Mouse (Mus musculus): ENCODE results near the gene Prss54.
A peak's percentile ranks its signal among the peaks of the same experiment; 100 is the strongest.
"Not testable (repeated sequence)": the region's sequence is repeated elsewhere in the genome, so short reads cannot be mapped to it uniquely, and the experiment has no call there.

Prss54 gene

GRCm38 (mm10) chr8:95576240-95576639, at the start of gene Prss54:
Gene Prss54 (minus strand): TSS chr8:95576340.
- DNase-seq (ENCODE audit: low spot score) = no peak

DNA sequence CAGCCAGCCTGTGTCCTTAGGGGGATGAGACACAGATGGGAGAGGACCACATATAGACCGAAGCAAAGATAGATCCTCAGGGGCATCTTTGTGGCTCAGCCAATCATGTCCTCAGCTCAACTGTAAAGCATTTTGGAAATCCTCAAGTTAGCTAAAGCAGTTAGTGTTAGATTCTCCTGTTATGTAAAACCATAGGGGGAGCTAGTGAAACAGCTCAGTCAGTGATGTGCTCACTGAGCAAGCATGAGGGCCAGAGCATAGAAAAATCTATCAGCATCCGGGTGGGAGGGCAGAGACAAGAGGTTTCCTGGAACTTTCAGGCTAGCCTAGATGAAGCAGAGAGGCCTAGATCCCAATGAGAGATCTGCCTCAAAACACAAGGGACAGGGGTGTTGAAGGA, 48.7 kb upstream of the Prss54 start:
- DNase-seq (ENCODE audit: low spot score) = no peak

GRCm38 (mm10) chr8:95620046-95620445, 43.9 kb upstream of the Prss54 start:
- no peak for DNase-seq (ENCODE audit: low spot score)

DNA sequence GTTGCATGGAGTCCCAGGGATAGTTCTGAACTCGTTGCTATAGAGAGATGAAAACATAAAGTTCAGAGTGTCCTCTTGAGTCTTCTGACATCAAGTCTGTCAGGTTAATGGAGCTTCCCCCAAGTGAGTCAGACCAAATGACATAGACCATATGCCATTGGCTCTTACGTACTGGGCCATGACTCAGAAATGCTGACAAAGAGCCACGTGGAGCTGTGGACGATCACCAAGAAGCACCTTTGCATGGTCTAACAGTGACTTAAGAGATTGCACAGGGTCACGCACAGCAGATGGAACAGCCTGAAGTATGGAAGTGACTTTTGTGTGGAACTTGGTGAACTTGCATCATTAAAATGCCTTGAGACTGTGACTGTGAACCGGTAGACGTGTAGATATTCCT, 40.2 kb upstream of the Prss54 start:
- no peak for DNase-seq (ENCODE audit: low spot score)

- DNase-seq (ENCODE audit: low spot score) = no peak
These were observed 35.6 kb upstream of the Prss54 start for GRCm38 (mm10) chr8:95611769-95612168.

DNA sequence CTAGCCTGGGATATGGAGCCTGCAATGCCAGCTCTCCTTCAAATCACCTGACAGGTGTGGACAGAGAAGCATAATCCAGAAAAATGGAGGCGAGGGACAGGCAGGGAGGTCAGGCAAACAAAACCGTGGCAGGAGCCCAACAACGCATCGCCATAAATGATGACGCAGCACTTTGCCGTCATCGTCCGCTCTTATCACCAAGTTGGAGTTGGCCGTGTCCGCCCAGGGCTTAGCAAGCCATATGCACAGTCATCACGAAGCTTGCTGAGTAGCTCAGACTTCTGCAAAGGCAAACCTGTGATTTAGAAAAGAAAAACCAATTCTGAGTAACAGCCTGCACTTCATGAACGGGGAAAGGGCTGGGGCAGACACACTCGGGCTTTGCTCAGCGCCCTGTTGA, 34.6 kb upstream of the Prss54 start:
- no peak for DNase-seq (ENCODE audit: low spot score)

- no peak for DNase-seq (ENCODE audit: low spot score)
These were observed 33.3 kb upstream of the Prss54 start for GRCm38 (mm10) chr8:95609406-95609805.

GRCm38 (mm10) chr8:95607210-95607609, 31.1 kb upstream of the Prss54 start:
- no peak for DNase-seq (ENCODE audit: low spot score)

- not testable (repeated sequence) for DNase-seq (ENCODE audit: low spot score)
These were observed 30.4 kb upstream of the Prss54 start for GRCm38 (mm10) chr8:95606509-95606908.

GRCm38 (mm10) chr8:95602168-95602567, 26.0 kb upstream of the Prss54 start:
- DNase-seq (ENCODE audit: low spot score) = no peak

DNA sequence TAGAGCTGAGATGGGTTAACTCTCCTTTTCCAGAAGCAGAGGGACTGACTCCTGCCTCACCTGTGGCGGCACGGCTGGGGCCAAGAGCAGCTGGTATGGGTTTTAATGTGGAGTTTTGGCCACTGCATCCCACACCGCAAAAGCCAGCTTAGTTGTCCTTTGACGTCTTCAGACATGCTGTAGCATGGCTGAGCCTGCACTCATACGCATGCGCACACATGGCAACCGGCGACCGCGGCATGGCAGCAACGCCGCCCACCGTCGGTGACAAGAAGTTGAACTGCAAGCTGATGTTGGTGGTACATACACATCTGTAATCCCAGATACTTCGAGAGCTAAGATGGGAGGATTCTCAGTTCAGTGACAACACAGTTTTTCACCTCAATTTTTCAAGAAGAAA, 25.2 kb upstream of the Prss54 start:
- peak; percentile 29 for DNase-seq (ENCODE audit: low spot score)

GRCm38 (mm10) chr8:95599861-95600260, 23.7 kb upstream of the Prss54 start:
- DNase-seq (ENCODE audit: low spot score) = peak; percentile 91

- DNase-seq (ENCODE audit: low spot score) = no peak
These were observed 20.7 kb upstream of the Prss54 start for GRCm38 (mm10) chr8:95596841-95597241.

DNA sequence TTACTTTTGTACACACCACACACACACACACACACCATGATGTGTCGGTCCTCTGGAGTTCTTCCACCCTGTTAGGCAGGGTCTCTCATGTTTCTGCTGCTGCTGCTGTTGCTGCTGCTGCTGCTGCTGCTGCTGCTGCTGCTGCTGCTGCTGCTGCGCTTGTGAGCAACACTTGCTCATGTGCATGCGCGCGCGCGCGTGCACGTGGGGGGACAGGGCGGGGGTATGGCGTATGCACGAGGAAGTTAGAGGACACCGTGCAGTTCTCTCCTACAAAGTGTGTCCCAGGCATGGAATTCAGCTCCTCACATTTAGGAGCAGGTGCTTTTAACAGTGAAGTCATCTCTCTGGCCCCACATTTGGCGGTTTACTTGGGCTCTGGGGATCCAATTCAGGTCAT, 19.0 kb upstream of the Prss54 start:
- DNase-seq (ENCODE audit: low spot score) = no peak

GRCm38 (mm10) chr8:95593439-95594393, 17.6 kb upstream of the Prss54 start:
- no peak for DNase-seq (ENCODE audit: low spot score)

GRCm38 (mm10) chr8:95592131-95592780, 16.1 kb upstream of the Prss54 start:
- DNase-seq (ENCODE audit: low spot score) = no peak

GRCm38 (mm10) chr8:95590539-95590938, 14.4 kb upstream of the Prss54 start:
- no peak for DNase-seq (ENCODE audit: low spot score)

- no peak for DNase-seq (ENCODE audit: low spot score)
These were observed 13.1 kb upstream of the Prss54 start for GRCm38 (mm10) chr8:95589282-95589681.

GRCm38 (mm10) chr8:95587339-95587738, 11.2 kb upstream of the Prss54 start:
- no peak for DNase-seq (ENCODE audit: low spot score)

DNA sequence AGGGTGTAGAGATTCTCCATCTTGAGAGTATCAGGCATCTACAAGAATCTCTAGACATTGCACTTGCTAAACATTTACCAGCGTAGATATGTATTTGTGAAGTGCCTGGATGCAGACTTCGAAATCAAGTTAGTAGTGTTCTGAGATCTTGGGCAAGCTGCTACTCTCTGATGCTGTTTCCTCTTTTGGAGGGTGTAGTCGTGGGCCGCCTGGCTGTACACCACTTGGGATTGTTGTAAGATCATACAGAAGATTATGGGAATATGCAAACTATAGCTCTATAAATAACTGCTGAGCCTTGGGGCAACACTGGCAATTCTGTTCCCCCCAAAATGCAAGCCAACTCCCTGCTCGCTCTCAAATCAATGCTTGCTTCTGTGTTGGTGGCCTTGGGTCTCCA, 3.0 kb downstream of the Prss54 start:
- DNase-seq (ENCODE audit: low spot score) = no peak

DNA sequence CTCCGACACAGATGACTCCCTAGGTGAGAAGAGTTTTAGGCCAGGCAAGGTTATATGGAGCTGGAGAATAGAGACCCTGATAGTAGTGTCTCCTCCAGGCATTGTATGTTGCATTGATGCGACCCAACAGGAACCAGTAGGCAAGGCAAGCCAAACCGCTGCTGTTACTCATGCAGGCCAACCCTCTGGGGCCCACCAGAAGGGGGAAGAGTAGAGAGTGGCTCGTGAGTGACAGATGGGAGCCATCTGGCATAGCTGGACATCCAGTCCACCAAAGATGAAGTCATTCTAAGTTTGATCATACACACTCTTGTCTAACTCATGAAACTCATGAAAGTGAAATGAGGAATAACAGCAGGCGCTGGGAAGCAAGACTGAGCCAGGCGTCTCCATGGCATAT, 9.3 kb downstream of the Prss54 start:
- no peak for DNase-seq (ENCODE audit: low spot score)

DNA sequence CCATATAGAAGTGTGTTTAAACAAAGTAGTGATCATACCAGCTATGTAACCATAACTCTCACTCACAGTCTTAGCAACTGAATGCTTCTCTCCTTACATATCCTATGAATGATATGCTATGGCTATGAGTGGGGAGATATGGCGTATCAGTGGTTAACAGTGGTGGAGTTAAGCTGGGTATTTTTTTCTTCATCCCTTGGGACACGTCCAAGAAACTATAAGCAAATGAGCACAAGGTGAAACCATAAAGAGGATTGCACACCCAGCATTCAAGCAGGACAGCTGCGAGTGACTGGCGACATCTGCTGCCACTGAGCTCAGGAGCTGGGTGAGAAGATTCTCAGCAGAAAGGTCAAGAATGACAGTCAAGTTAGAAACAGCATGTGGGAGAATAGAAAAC, 9.9 kb downstream of the Prss54 start:
- no peak for DNase-seq (ENCODE audit: low spot score)

- no peak for DNase-seq (ENCODE audit: low spot score)
These were observed 20.2 kb downstream of the Prss54 start for GRCm38 (mm10) chr8:95555963-95556362.
